Mouse (Mus musculus) heart, adult 2 months (tissue): Measurements from ENCODE around the gene Catsper3. TPM values are rescaled to one million over a fixed set of nuclear protein-coding genes. Genes with fewer than 3 reads are reported as not detected.

Experiments used
- DNase-seq, 2 experiments: peaks; one replicate each; pipeline ENCODE4 v3.0.0; 2021
- H3K27ac ChIP-seq: fragments of 200-600 bp; 2 replicates; pipeline ENCODE4 v1.8.1; 2022
- H3K27me3 ChIP-seq: fragments of 200-500 bp; 2 replicates; pipeline ENCODE4 v1.6.1; 2012; ENCODE audit warnings: mild to moderate bottlenecking, low read length, inconsistent platforms, mixed read lengths; ENCODE audit not compliant: control insufficient read depth, insufficient read depth
- H3K36me3 ChIP-seq: fragments of 200-500 bp; 2 replicates; pipeline ENCODE4 v1.6.1; 2012; ENCODE audit warnings: low read length, inconsistent platforms; ENCODE audit not compliant: control insufficient read depth, insufficient read depth
- H3K4me1 ChIP-seq: fragments of 200-500 bp; 2 replicates; pipeline ENCODE4 v1.6.1; 2011; ENCODE audit warnings: low read length; ENCODE audit not compliant: control insufficient read depth, insufficient read depth
- H3K4me3 ChIP-seq: fragments of 200-600 bp; 2 replicates; pipeline ENCODE4 v1.8.1; 2022
- H3K79me2 ChIP-seq: fragments of 200-500 bp; replicated peaks from 2 replicates; pipeline ENCODE4 v1.6.1; 2012; ENCODE audit warnings: mild to moderate bottlenecking, inconsistent platforms, low read length, moderate library complexity, mixed read lengths; ENCODE audit not compliant: control insufficient read depth, insufficient read depth
- H3K9ac ChIP-seq: fragments of 200-500 bp; 2 replicates; pipeline ENCODE4 v1.6.1; 2012; ENCODE audit warnings: low read depth, mild to moderate bottlenecking, control low read depth, inconsistent platforms, low read length, mixed read lengths
- CTCF ChIP-seq: fragments of 200-600 bp; IDR thresholded peaks from 2 replicates; pipeline ENCODE4 v1.8.1; 2022; ENCODE audit warnings: antibody characterized with exemption, mild to moderate bottlenecking, moderate library complexity
- EP300 ChIP-seq: fragments of 200-500 bp; IDR thresholded peaks from 2 replicates; pipeline ENCODE4 v1.6.1; 2011; ENCODE audit warnings: low read depth, low read length, control low read depth; ENCODE audit not compliant: insufficient read depth
- POLR2A ChIP-seq: fragments of 200-500 bp; IDR thresholded peaks from 2 replicates; pipeline ENCODE4 v1.6.1; 2011; ENCODE audit warnings: mild to moderate bottlenecking, low read depth, low read length, control low read depth; ENCODE audit not compliant: insufficient read depth
- WGBS: fragments of 180-500 bp; shearing (Covaris S2); methylation state at CpG from one replicate; pipeline ENCODE4 v1.1.7; 2018; 5-methylcytosine and 5-hydroxymethylcytosine counted together
- intact Hi-C: fragments of 180-260 bp; cut with DNase I; formaldehyde crosslinking; loops from one replicate; pipeline ENCODE4 v1.15.1; 2025
- polyA plus RNA-seq: library from polyadenylated mRNA; depleted of rRNA; stranded (reverse); fragments of >200 nt; gene quantifications from 2 replicates; pipeline ENCODE4 v1.2.3, GENCODE M21; 2012
- total RNA-seq, 2 experiments: library from RNA; stranded (reverse); gene quantifications; 2 replicates each; pipeline ENCODE4 v1.2.3; 2021

Catsper3 gene
- total and polyA plus RNA-seq, 3 experiments = 0.12 to 0.23 TPM; not detected in 1

GRCm38 (mm10) chr13:55822499-55822898 is 38.1 kb downstream of the Catsper3 start:
- Histone ChIP-seq H3K79me2 (no peaks in the 10 kb centered on the region), H3K36me3 (no peaks in the 10 kb centered on the region), H3K9ac (no peak overlapping the region), H3K4me3 (no peak overlapping the region), H3K27ac (no peak overlapping the region), H3K27me3 (peaks cover 31% of the 10 kb centered on the region), H3K4me1 (no peaks in the 10 kb centered on the region)
- TF ChIP-seq POLR2A (no peak), EP300 (no peak), CTCF (no peak)
- no peak for DNase-seq
- 57% methylated on average over 5 of the region's 5 CpGs for WGBS
- intact Hi-C loops = no loop called here

GRCm38 (mm10) chr13:55824151-55824945 is 40.0 kb downstream of the Catsper3 start:
- Histone ChIP-seq H3K9ac (no peak overlapping the region), H3K27me3 (peaks cover 45% of the 10 kb centered on the region), H3K27ac (no peak overlapping the region), H3K36me3 (no peaks in the 10 kb centered on the region), H3K4me1 (no peaks in the 10 kb centered on the region), H3K79me2 (no peaks in the 10 kb centered on the region), H3K4me3 (no peak overlapping the region)
- TF ChIP-seq POLR2A (no peak), EP300 (no peak), CTCF (peak; percentile 13; the same call in 1 of the 2 replicates)
- intact Hi-C loops = no loop called here
- WGBS = 21% methylated on average over 10 of the region's 10 CpGs
- DNase-seq = no peak

- Histone ChIP-seq H3K79me2 (no peaks in the 10 kb centered on the region), H3K27me3 (peaks cover 49% of the 10 kb centered on the region), H3K36me3 (no peaks in the 10 kb centered on the region), H3K4me3 (no peak overlapping the region), H3K4me1 (no peaks in the 10 kb centered on the region), H3K9ac (no peak overlapping the region), H3K27ac (no peak overlapping the region)
- TF ChIP-seq EP300 (no peak), CTCF (no peak), POLR2A (no peak)
- WGBS = 3% methylated on average over 32 of the region's 32 CpGs
- peak in 1 of 2 experiments; percentile 25 for DNase-seq
- intact Hi-C loops = no loop called here
Measured at GRCm38 (mm10) chr13:55825245-55825681, 40.9 kb downstream of the Catsper3 start.

GRCm38 (mm10) chr13:55826008-55826671 is 41.8 kb downstream of the Catsper3 start:
- no peaks in the 10 kb centered on the region for H3K79me2 ChIP-seq
- H3K27me3 ChIP-seq = peaks cover 57% of the 10 kb centered on the region
- no peak overlapping the region for H3K9ac ChIP-seq
- no peak overlapping the region for H3K27ac ChIP-seq
- H3K4me3 ChIP-seq = no peak overlapping the region
- H3K4me1 ChIP-seq = 0 out of 2 replicates have a peak, but pooled peaks cover 1% of the 10 kb centered on the region
- 4% methylated on average over 56 of the region's 56 CpGs for WGBS
- TF ChIP-seq CTCF = no peak
- TF ChIP-seq EP300 = no peak
- TF ChIP-seq POLR2A = no peak
- peak in 1 of 2 experiments; percentile 49 for DNase-seq
- H3K36me3 ChIP-seq = no peaks in the 10 kb centered on the region
- intact Hi-C loops = no loop called here

GRCm38 (mm10) chr13:55826796-55827678 is 42.7 kb downstream of the Catsper3 start:
- no peaks in the 10 kb centered on the region for H3K79me2 ChIP-seq
- H3K27ac ChIP-seq = no peak overlapping the region
- TF ChIP-seq CTCF (no peak), EP300 (no peak), POLR2A (no peak)
- no peaks in the 10 kb centered on the region for H3K36me3 ChIP-seq
- H3K4me1 ChIP-seq = 0 out of 2 replicates have a peak, but pooled peaks cover 1% of the 10 kb centered on the region
- 7% methylated on average over 13 of the region's 13 CpGs for WGBS
- peak in 1 of 2 experiments; percentile 27 for DNase-seq
- no peak overlapping the region for H3K9ac ChIP-seq
- H3K27me3 ChIP-seq = peaks cover 65% of the 10 kb centered on the region
- intact Hi-C loops = no loop called here
- no peak overlapping the region for H3K4me3 ChIP-seq
